Mouse (Mus musculus): Measurements from ENCODE around the gene Proser1. TPM values are rescaled to one million over a fixed set of nuclear protein-coding genes. Genes with fewer than 3 reads are reported as not detected.

The Proser1 gene
- polyA plus RNA-seq, 1 experiment from 2014 or later = 31.6 TPM

- Histone ChIP-seq H3K4me1 (no peaks in the 10 kb centered on the region), H3K4me2 (replicated peaks) (no peak overlapping the region), H3K9me3 (no peaks in the 10 kb centered on the region), H3K36me3 (no peaks in the 10 kb centered on the region), H3K27me3 (no peaks in the 10 kb centered on the region), H3K4me3 (no peak overlapping the region), H3K9ac (replicated peaks) (no peak overlapping the region), H3K27ac (replicated peaks) (no peak overlapping the region)
- WGBS = 80% methylated on average over 6 of the region's 6 CpGs
- no peak for ATAC-seq (ENCODE audit: low FRiP score, low read depth)
Measured at GRCm38 (mm10) chr3:53502428-53502827, 39.0 kb downstream of the Proser1 start.

GRCm38 (mm10) chr3:53513096-53513495 lies 49.6 kb downstream of the Proser1 start:
- Histone ChIP-seq H3K36me3 (no peaks in the 10 kb centered on the region), H3K4me3 (no peak overlapping the region), H3K4me1 (no peaks in the 10 kb centered on the region), H3K27me3 (no peaks in the 10 kb centered on the region), H3K27ac (replicated peaks) (no peak overlapping the region), H3K4me2 (replicated peaks) (no peak overlapping the region), H3K9ac (replicated peaks) (no peak overlapping the region), H3K9me3 (no peaks in the 10 kb centered on the region)
- ATAC-seq (ENCODE audit: low FRiP score, low read depth) = no peak
- 79% methylated on average over 5 of the region's 5 CpGs for WGBS

- H3K4me1 ChIP-seq = no peaks in the 10 kb centered on the region
- no peak overlapping the region for H3K27ac ChIP-seq (replicated peaks)
- ATAC-seq (ENCODE audit: low FRiP score, low read depth) = no peak
- H3K4me2 ChIP-seq (replicated peaks) = no peak overlapping the region
- no peaks in the 10 kb centered on the region for H3K36me3 ChIP-seq
- 83% methylated on average over 4 of the region's 4 CpGs for WGBS
- H3K9ac ChIP-seq (replicated peaks) = no peak overlapping the region
- no peaks in the 10 kb centered on the region for H3K27me3 ChIP-seq
- no peak overlapping the region for H3K4me3 ChIP-seq
- no peaks in the 10 kb centered on the region for H3K9me3 ChIP-seq
Measured at GRCm38 (mm10) chr3:53514221-53515065, 51.0 kb downstream of the Proser1 start.

GRCm38 (mm10) chr3:53522794-53523193 lies 59.3 kb downstream of the Proser1 start:
- H3K4me3 ChIP-seq = no peak overlapping the region
- H3K9ac ChIP-seq (replicated peaks) = no peak overlapping the region
- H3K27ac ChIP-seq (replicated peaks) = no peak overlapping the region
- peaks cover 2% of the 10 kb centered on the region for H3K4me1 ChIP-seq
- H3K9me3 ChIP-seq = no peaks in the 10 kb centered on the region
- no peak for ATAC-seq (ENCODE audit: low FRiP score, low read depth)
- WGBS = 76% methylated on average over 10 of the region's 10 CpGs
- no peaks in the 10 kb centered on the region for H3K27me3 ChIP-seq
- no peak overlapping the region for H3K4me2 ChIP-seq (replicated peaks)
- H3K36me3 ChIP-seq = no peaks in the 10 kb centered on the region

- no peaks in the 10 kb centered on the region for H3K36me3 ChIP-seq
- H3K27me3 ChIP-seq = no peaks in the 10 kb centered on the region
- 0 out of 2 replicates have a peak, but pooled peaks have one; percentile 27 for ATAC-seq (ENCODE audit: low FRiP score, low read depth)
- H3K9ac ChIP-seq (replicated peaks) = no peak overlapping the region
- no peaks in the 10 kb centered on the region for H3K9me3 ChIP-seq
- H3K4me2 ChIP-seq (replicated peaks) = peak overlapping the region; percentile 53
- peak overlapping the region; percentile 31 for H3K4me3 ChIP-seq
- H3K27ac ChIP-seq (replicated peaks) = no peak overlapping the region
- WGBS = 31% methylated on average over 21 of the region's 21 CpGs
- peaks cover 2% of the 10 kb centered on the region for H3K4me1 ChIP-seq
Measured at GRCm38 (mm10) chr3:53525737-53526136, 62.3 kb downstream of the Proser1 start.

GRCm38 (mm10) chr3:53530305-53530704 lies 66.8 kb downstream of the Proser1 start:
- H3K36me3 ChIP-seq = no peaks in the 10 kb centered on the region
- no peaks in the 10 kb centered on the region; the same call in 1 of the 2 replicates for H3K4me1 ChIP-seq
- WGBS = 92% methylated on average over 6 of the region's 6 CpGs
- no peak overlapping the region for H3K4me3 ChIP-seq
- ATAC-seq (ENCODE audit: low FRiP score, low read depth) = no peak
- no peak overlapping the region for H3K4me2 ChIP-seq (replicated peaks)
- H3K9ac ChIP-seq (replicated peaks) = no peak overlapping the region
- H3K27me3 ChIP-seq = no peaks in the 10 kb centered on the region
- H3K9me3 ChIP-seq = no peaks in the 10 kb centered on the region
- no peak overlapping the region for H3K27ac ChIP-seq (replicated peaks)

Other genes starting within 250 kb of the Proser1 start
- gene Nhlrc3, start 334 bp upstream of the Proser1 start, polyA plus RNA-seq (2016; fragmentation: Nextera tagmentation; extraction: Ambion mirVana) = 12.1 and 13.4 TPM in 2 replicates
- gene Stoml3, start 25.0 kb downstream of the Proser1 start, polyA plus RNA-seq (2016; fragmentation: Nextera tagmentation; extraction: Ambion mirVana) = not detected in 2 replicates
- 1.6 and 2.0 TPM in 2 replicates for gene Frem2, start 193.7 kb downstream of the Proser1 start, polyA plus RNA-seq (2016; fragmentation: Nextera tagmentation; extraction: Ambion mirVana)